Mouse (Mus musculus): ENCODE data around the gene Lrrc25.
A peak's percentile ranks its signal among the peaks of the same experiment; 100 is the strongest.

Lrrc25 gene

DNA sequence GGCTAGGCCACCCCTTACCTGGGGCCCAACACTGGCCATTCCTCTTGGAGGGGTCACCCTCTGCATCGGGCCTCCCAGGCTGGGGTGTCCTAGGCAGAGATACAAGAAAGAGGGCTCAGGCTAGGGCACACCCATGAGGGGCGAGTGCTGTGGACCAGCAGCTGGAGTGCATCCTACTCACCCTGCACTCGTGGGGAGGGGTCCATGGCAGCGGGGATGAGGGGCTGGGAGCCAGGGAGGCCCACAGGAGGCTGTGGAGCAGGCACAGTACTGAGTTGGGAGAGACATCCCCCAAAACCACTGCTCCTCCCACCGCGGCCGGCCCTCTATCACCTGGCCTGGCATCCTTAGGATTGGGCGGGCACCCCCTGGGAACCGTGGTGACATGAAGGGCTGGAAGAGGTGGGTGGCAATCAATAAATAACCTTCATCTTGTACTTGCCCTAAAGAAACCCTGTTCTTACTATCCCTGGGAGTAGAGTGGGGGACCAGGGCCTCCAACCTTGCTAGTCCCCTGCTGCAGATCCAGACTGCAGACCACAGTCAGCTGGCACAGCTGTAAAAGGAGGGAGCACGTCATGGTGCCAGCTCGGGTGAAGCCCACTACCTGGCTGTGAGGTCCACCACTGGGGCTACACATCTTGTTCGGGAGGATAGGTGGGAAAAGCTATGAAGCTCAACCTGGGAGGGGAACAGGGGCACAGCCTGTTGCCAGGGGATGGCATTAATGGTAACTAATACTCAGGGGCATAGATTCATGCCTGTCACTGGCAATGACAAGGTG lies 16.3 kb upstream of the Lrrc25 start:
- DNase-seq = no peak

DNA sequence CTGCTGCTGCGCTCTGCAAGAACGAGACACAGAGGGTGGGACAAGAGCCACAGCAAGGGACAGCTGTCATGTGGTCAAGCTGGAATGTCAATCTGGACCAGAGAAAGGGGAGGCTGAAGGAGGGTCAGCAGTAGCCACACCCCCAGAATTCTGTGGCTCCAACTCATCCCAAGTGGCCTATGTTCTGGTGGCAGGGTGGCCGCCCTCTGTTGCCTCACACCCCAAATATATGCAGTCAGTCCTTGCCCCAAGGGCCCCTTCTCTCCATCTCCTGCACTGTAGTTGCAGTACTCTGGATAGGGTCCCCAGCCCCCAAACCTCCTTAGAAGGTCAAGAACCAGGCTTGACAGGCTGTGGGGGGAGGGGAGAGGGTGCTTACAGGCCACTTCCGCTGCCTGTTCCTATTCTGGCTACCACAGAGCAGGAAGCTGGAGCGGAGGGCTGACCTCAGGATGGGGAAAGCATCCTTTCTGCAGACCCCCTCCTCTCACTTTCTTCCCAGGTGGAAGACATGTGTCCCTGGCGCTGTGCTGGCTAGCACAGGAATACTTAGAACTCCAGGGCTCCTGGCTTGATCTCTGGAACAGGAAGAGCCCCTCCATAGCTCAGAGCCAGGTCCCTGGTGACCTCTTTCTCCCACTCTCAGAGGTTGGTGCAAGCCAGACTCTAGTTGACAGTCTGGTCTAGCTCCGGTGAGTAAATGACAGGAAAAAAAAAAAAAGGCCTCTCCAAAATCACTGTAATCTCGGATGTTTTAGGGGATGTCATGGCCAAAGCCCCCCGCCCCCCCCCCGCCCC lies 15.3 kb upstream of the Lrrc25 start:
- no peak for DNase-seq

DNA sequence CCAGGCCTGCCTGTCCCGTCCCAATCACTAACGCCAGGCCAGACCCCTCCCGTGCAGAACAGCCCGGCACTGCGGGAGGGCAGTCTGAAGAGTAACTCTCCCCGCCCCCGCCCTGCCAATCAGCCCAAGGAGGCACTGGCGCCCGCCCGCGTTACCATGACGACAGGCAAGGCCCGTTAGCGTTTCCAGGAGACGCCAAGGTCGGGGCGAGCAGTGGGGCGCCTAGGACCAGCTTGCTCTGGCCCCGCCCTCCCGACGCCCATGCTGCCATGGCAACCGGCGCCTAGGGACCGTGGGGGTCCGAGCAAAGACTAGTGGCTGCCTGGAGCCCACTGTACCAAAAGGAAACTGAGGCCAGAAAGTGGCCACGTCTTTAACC lies 14.7 kb upstream of the Lrrc25 start:
- DNase-seq = peak; percentile 89

DNA sequence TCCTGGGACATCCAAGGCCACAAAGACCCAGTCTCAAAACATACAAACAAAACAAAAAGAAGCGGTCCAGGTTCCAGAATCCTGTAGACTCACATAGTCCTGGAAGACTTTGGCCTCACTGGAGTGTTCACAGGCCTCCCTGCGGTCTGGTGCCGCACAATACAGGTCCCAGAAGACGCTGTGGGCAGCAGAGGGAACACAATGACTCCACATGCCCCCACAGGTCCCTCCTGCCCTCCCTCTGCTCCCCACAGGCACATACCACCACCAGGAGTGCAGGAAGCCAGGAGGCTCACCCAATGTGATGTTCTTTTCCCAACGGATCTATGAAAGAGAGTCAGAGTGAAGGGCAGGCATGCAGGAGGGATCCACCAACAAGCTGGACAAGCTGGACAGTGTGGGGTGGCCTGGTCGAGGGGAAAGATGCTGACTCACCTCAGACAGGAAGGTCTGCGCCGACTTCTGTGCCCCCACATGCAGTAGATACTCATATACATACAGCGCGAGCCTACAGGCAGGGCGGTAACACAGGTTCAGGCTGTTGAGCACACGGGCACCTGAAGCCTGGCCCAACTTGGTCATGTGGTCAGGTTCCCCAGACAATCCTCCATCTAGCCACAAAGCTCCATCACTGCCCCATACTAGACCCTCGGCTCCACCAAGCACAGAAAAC lies 13.7 kb upstream of the Lrrc25 start:
- DNase-seq = no peak

DNA sequence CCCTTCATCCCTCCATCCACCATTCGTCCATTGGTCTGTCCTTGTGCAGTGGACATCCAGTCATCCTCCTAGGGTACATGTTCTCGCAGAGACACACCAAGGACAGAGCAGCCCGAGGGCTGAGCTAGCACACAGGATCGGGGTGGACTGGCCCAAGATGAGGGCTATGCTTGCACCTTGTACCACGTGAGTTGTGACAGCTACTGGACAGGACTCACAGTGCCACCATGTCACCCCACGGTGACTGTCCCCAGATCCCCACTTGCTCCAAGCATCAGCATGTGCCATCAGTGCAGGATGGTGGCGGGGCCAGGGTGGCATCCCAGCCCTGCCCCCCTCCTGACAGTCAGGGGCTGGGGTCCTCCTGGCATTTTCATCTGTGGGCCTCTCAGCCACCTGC lies 11.4 kb upstream of the Lrrc25 start:
- no peak for DNase-seq

DNA sequence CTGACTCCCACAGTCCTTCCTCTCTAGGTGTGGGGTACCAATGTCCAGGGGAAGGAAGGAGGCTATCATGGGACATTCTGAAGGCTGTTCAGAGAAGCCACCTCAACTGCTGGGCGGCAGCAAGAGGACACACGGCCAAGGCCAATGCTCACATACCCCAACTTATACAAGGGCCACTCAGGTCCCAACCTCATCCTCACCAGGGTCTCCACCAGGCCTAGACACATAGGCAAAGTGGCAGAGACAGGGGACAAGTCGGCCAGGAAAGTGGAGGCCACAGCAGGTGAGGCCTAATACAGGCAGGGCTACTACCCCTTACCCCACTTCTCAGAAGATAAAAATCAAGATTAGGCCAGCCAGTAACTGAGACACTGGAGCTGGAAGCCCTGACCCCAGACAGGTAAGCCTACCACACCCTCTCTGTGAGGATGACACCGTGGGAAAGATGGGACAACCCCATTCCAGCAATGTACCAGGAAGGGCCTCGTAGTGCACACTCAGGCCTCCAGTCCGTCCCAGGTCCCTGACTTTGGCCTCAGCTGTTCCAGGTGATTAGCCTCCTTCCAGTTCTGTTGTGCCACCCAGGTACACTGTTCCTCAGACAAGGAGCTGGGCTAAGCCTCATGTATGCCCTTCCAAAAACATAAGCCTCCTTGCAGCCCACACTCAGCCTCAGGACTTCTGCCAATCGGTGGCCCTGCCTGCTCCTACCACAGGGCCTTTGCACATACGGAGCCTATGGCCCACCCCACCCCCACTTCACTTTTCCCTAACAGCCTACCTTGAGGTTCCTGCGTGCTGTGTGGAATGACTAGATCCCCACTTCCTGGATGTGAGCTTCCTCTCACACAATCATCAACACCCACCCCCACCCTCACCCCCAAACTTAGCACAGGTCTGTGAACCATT lies 9.8 kb upstream of the Lrrc25 start:
- no peak for DNase-seq

DNA sequence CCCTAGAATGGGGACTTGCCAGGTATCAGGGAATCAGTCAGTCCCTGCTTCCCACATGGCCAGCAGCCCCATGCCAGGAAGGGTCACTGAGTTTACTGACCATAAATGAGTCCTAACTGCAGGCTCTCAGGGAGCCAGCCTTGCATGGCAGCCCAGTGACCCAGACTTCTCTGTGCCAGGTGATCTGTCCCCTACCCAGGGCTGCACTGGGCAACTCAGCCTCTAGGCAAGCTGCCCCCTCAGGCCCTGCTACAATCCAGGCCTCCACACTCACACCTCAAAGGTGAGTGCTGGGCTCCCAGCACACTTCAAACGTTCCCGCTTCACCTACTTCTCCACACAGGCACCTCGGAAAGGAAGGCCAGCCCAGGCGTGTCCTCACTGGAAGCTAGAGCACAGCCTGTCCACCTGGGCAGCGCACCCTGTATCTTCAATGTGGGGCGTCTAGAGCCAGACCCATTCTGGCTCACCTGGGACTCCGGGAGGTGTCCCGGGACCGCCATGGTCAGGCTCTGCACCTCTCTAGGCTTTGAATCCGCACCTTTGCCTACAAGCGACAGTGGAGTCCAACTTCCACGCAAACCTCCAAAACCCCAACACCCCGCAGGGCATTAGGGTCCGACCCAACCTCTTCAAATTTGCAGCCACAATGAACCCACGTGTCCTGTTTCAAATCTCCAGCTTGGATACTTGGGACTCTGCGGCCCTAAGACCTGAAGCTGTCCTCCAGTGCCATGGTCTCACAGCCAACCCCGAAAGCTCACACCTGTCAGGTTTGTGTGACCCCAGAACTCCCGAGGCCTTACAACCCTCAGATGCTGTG lies 9.0 kb upstream of the Lrrc25 start:
- no peak for DNase-seq

DNA sequence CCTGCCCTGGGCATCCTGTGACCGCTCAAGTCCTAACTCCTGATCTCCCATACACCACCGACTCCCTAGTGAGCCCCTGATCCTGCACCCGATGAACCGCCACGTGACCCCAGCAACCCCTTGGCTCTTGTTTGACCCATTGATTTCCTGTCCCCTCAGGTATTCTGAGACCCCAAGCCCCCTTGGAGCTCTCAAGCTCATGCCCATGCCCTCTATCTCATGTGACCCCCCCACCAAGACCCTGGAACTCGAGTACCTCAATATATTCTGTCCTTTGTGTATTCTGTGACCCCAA lies 8.4 kb upstream of the Lrrc25 start:
- no peak for DNase-seq

DNA sequence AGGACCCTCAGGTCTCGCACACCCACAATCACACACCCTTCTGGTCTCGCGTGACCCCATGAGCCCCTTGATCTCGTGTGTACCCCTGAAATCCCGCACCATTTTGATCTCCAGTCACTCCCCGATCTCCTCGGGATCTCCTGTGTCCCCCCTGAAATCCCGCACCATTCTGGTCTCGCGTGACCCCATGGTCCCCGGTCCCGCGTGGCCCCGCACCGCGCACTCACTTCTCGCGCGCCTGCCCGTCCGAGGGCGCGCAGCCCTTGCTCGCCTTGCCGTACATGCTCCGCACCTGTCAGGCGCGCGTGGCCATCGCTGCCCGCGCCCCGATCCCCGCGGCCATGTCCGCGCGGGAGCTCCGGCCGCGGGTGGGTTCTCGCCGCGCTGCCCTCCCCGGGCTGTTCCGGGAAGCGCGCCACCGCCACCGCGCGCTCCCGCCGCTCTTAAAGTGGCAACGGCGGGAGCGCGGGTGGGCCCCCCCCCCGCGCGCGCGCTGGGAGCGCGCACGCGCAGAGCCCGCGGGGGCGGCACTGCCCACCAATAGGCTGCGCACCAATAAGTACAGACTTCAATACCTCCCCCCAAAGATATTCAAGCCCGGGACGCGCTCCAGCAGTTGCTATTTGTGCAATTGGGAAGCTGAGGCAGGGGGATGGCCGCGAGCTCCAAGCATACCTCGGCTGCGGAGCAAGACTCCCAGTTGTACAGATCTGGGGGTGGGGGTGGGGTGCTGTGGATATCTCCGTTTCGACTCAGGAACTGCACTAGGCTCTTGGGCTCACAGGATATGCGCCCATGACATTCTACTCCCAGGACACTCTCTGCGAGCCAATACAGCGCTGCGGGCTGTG lies 7.8 kb upstream of the Lrrc25 start:
- peak; percentile 75 for DNase-seq

DNA sequence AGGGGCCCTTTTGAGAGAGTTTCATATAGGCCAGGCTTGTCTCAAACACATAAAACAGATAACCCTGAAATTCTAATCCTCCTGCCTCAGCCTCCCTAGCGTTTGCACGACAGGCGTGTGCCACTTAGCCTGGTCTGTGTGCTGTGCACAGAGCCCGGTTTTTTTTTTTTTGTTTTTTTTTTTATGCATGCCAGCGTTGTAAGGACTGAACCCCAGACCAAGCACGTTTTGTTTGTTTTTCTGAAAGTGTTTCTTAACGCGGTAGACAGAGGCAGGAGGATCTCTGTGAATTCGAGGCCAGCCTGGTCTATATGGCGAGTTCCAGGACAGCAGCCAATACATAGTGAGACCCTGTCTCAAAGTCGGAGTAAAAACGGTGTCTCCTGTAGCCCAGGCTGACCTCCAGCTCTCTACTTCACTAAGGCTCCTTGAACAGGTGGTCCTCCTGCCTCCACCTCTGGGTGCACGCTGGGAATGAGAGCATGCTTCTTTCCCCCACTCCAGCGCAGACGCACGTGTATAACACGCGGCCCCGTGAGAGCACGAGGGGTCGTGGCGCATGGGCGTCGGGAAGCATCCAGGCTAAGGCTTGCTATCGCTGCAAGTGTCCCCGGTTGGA lies 7.1 kb upstream of the Lrrc25 start, which contains the start of gene Ssbp4:
Gene Ssbp4 (minus strand): TSS at position 124 of the 619 bp plus-strand sequence.
- DNase-seq = no peak

DNA sequence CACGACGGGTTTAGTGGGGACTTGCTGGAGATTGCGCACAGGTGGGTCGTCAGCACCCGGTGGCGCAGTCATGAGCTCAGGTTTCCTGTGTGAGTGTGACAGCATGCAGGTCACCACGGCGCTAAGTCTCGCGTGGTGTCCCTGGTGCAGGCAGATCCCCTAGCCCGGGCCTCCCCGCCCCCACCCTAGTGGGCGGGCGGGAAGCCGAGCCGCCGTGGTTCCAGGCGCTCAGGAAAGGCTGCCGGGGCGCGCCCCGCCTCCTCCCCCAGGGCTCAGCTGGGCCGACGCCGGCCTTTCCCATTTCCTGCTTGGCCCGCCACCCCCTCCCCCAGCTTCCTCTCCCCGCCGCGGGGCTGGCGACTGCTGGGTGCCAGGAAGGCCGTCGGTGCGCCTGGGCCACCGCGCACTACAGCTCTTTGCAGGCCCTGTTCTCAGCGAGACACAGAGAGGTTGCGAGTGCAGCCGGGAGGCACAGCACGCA lies 6.5 kb upstream of the Lrrc25 start:
- DNase-seq = peak; percentile 73

DNA sequence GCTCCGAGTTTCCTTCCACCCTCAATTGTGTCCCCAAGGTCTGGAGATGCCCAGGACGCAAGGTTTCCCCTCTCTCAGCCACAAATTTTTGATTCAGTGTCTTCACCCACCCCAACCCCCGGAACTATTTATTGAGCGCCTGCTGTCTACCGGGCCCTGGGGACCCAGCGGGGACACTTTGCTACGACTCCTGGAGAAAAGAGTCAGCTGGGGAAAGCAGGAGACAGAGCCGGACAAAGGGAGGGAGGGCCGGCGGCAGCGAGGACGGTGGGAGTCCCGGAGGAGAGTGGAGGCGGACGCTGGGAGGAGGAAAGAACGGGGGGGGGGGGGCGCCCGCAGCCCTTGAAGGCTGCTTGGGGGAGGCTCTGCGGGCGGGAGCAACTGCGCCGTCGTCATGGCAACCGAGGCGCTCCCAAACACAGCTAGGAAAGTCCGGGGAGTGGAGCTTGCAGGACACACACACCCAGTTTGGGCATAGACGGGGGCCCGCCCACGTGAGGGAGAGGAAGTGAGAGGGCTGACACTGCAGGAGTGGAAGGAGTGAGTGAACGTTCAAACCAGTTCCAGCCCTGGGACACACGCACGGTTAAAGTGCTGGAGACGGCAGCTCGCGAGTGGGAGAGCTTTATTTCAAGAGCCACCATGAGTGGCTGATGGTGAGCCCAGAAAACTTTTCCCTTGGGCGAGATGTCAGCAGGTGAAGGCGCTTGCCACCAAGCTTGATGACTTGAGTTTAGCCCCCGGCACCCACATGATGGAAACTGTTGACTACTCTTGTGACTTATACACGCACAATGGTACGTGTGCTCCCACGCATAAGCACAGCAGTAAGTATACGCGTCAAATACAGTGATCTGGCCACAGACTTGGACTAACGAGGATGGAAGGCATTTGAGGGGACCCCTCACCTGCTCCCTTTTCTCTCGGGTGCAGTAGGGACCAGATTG lies 5.8 kb upstream of the Lrrc25 start:
- DNase-seq = peak; percentile 79

DNA sequence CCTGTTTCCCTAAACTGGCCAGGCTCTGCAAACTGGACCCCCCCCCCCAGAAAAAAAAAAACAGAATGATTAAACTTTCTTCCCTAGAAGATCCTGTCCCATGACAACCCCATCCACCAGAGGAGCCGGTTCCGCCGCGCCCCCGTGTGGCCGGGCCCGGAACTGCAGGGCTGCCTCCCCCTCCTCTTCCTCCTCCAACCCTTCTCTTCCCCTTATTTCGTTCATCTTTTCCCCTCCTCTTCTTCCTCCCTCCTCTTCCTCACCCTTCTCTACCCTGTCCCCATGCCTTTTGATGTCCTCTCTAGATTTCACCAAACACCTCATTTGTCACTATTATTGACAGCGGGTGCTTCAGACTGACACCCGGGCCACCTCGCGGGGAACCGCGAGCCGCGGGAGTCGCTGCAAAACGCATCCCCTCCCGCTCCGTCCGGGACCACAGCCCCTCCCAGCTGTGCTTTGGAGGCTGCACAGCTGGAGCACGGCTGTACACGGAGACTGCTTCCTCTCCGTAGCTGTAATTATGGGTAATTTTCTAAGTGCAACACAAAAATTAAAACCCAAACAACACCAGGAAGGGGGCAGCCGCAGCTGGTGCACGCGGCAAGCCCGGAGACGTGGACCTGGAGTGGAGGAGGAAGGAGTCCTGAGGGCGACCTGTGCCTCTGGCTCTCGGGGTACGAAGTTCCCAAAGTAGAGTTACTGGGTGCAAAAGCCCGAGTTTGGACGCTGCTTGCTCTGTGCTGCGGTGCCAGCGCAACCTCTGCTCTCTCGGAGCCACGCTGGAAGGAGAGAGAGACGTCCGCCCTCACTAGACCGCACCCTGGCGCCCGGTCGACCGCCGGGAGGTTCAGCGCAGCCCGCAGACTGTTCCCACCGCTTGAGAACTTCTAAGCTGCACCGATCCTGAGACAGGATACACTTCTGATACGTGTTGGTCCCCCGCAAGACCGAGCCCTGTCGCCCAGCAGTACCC lies 4.9 kb upstream of the Lrrc25 start:
- DNase-seq = peak; percentile 78

DNA sequence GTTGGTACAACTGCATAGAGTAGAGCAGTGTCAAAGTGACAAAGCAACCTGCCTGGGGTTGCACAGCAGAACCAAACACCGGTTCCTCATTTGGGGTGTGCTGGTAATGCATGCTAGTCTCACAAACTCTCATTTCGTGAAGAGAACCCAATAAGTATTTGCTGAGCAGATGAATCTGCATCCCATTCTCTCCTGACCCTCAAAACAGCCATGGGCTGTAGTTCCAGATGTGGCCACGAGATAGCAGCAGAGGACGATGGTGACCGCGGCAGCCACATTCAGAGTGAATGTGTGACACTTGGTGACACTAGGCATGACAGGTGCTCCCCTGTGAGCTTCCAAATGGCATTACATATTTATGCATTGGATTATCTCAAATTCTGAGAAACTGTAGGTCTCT lies 4.1 kb upstream of the Lrrc25 start:
- DNase-seq = peak; percentile 81

DNA sequence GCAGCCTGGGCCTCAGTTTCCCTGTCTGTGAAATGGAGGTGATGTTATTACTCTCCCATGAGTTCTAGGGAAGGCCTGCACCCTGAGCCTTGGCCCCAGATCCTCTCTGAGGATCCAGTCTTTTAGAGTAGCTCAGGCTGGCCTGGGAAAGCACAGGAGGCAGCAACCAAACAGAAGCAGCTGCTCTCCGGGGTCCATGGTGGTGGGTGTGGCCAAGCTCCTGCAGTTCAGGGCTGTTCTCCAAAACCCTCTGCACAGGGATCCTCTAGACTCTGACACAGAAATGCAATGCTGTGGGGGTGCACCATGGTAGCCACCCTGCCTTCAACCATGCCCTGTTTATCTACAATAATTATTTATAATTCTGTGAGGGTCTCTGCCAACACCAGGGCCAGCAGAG lies 2.2 kb upstream of the Lrrc25 start:
- DNase-seq = no peak

DNA sequence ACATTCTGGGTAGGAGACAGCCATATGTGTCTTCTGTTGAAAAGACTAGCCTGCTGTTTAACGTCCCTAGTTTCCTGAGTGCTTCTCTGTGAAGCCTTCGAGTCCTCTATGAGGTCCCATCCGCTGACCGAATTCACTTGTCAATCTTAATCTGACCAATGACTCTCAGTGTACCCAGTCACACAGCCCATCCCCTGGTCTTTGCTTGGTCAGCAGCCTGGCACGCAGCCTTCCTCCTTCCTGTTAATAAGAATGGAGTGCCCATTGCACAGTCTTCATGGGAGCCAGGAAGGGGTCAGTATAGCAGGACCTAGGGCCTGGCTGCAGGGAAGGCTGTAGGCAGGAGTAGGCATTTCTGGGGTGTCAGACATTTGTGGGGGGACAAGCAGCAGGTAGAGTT lies 1.5 kb upstream of the Lrrc25 start:
- no peak for DNase-seq

DNA sequence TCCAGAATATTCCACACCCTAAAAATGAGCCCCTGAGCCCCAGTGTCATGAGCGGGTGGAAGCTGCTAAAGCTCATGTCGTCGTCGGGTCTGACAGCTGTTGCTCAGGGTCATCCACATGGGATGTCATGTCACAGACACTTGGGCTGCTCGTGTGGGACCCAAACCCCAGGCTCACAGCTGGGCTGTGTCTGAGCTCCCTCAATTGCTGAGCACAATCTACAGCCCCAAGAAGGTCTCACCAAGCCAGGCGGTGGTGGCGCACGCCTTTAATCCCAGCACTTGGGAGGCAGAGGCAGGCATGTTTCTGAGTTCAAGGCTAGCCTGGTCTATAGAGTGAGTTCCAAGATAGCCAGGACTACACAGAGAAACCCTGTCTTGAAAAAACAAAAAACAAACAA lies 674 bp upstream of the Lrrc25 start:
- no peak for DNase-seq

DNA sequence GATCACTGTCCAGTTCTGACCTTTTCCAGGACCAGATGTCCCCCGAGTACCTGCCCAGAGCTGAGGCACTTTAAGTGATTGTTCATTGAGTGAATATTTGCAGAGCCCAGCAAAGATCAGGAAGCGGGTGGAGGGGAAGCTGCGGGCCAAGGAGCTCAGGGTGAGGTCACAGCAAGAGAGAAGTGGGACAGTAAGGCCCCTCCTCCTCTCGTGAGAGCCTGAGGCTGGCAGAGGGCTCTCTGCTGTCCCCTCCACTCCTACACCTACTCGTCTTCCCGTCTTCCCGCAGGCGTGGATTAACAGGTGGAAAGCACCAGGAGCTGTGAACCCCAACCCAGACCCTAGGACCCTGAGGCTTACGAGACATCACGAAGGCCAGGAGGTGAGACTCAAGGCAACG lies 690 bp downstream of the Lrrc25 start:
- DNase-seq = no peak
